Mouse (Mus musculus) liver, adult 2 months (tissue): ENCODE measurements around the gene Rcl1.

Experiments used
- CTCF ChIP-seq: fragments of 200-500 bp; IDR thresholded peaks from 2 replicates; pipeline ENCODE4 v1.5.1; 2011; ENCODE audit warnings: low read depth, low read length, control low read depth
- POLR2A ChIP-seq: fragments of 200-500 bp; IDR thresholded peaks from 2 replicates; pipeline ENCODE4 v1.6.1; 2011; ENCODE audit warnings: low read length, control low read depth; ENCODE audit not compliant: insufficient read depth; ENCODE audit errors: extremely low read depth

GRCm38 (mm10) chr19:29099106-29099505 lies 2.1 kb upstream of the Rcl1 start:
- no peak for TF ChIP-seq CTCF
- no peak for TF ChIP-seq POLR2A
